Mouse (Mus musculus) cerebellum, adult 2 months (tissue): ENCODE results near the gene Ifngr2.

Experiments used
- CTCF ChIP-seq: fragments of 200-500 bp; IDR thresholded peaks from 2 replicates; pipeline ENCODE4 v1.5.1; 2011; ENCODE audit warnings: low read depth, mild to moderate bottlenecking, control low read depth, low read length, moderate library complexity, borderline replicate concordance; ENCODE audit not compliant: insufficient read depth
- POLR2A ChIP-seq: fragments of 200-500 bp; IDR thresholded peaks from 2 replicates; pipeline ENCODE4 v1.6.1; 2011; ENCODE audit warnings: low read length, control low read depth, borderline replicate concordance; ENCODE audit not compliant: insufficient read depth

DNA sequence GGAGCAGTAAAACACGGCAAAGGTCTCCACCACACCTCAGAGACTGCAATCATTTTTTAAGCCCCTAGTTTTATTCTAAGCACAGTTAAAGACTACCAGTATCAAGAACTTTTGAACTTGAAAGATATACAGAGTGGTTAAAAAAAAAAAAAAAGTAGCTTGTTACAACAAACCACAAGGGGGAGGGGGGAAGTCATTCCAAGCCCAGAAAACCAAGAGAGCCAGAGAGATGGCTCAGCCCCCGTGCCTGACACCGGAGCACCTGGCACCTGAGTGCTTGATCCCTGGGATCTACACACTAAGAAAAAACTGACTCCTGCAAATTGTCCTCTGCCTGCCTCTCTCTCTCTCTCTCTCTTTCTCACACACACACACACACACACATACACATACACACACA, 46.4 kb downstream of the Ifngr2 start:
- no peak for TF ChIP-seq POLR2A
- no peak for TF ChIP-seq CTCF
